ENCODE assay signal across 8 mouse cellular contexts in genomic region chr7:109707023-109707785, GRCm38 (mm10). TPM values are rescaled to one million over a fixed set of nuclear protein-coding genes. Genes with fewer than 3 reads are reported as not detected.
DNase-seq lines count a peak whose midpoint lies in the region; ATAC-seq and TF ChIP-seq lines count a peak whose summit lies in the region.
"Had no signal": no experiment of that assay in that cellular context is flagged by ENCODE, and none has a peak within 500 bp of the region (broad histone marks: within the 10 kb centered on the region; RNA-seq: fewer than 3 reads in every experiment).

No protein-coding gene starts in this region.

- no peak overlapping the region for H3K9ac ChIP-seq in midbrain, embryonic 15.5 days
- no peak overlapping the region for H3K9ac ChIP-seq in heart, embryonic 15.5 days

- POLR2A ChIA-PET in Patski (lab: Charles Lee) = no interaction called here

- CTCF ChIA-PET in Patski (lab: Charles Lee) = interaction anchor here (0.7 to 2.1 kb wide), 13 partner anchors 12 to 186 kb away, joined by 3 to 10 read pairs (median 4); no protein-coding TSS in a partner anchor

- ATAC-seq in midbrain, embryonic 15.5 days (replicated peaks) = no peak
- peak; percentile 18 for ATAC-seq in Patski
- ATAC-seq in heart, embryonic 15.5 days (replicated peaks; ENCODE audit: insufficient number of reproducible peaks, insufficient read depth, low FRiP score, low read depth) = no peak

- H3K9me3 ChIP-seq in midbrain, embryonic 10.5 days (replicated peaks) = no peaks in the 10 kb centered on the region
- H3K9me3 ChIP-seq in midbrain, embryonic 15.5 days = no peaks in the 10 kb centered on the region
- no peaks in the 10 kb centered on the region for H3K9me3 ChIP-seq in heart, embryonic 15.5 days (replicated peaks)

- TF ChIP-seq CTCF in Patski (IDR thresholded peaks at IDR 0.05) = peak; percentile 85

- 69% methylated on average over 4 of the region's 4 CpGs for WGBS in midbrain, embryonic 10.5 days
- WGBS in midbrain, embryonic 15.5 days = 58% methylated on average over 4 of the region's 4 CpGs
- 33% methylated on average over 4 of the region's 4 CpGs for WGBS in heart, embryonic 15.5 days

- no peak overlapping the region for H3K4me2 ChIP-seq in midbrain, embryonic 15.5 days
- no peak overlapping the region for H3K4me2 ChIP-seq in heart, embryonic 15.5 days

- peaks cover 50% of the 10 kb centered on the region for H3K36me3 ChIP-seq in midbrain, embryonic 10.5 days
- H3K36me3 ChIP-seq in midbrain, embryonic 15.5 days (replicated peaks) = peaks cover 3% of the 10 kb centered on the region; the same call in 1 of the 2 replicates
- peaks cover 6% of the 10 kb centered on the region for H3K36me3 ChIP-seq in heart, embryonic 15.5 days

- in situ Hi-C loops in Patski (cut with MboI; ENCODE audit: low pct_unique_long_range_greater_than_20kb) = loop anchor here (5.0 to 25.0 kb wide), 4 partner anchors 170 to 545 kb away; partner anchors contain the start of gene Zfp143

- H3K27me3 ChIP-seq in midbrain, embryonic 10.5 days (ENCODE audit: low read depth, poor library complexity, severe bottlenecking) = peaks cover 11% of the 10 kb centered on the region
- H3K27me3 ChIP-seq in midbrain, embryonic 15.5 days (replicated peaks) = no peaks in the 10 kb centered on the region
- H3K27me3 ChIP-seq in Patski = no peaks in the 10 kb centered on the region
- H3K27me3 ChIP-seq in heart, embryonic 15.5 days = no peaks in the 10 kb centered on the region

- no peak overlapping the region for H3K27ac ChIP-seq in midbrain, embryonic 10.5 days (replicated peaks)
- no peak overlapping the region for H3K27ac ChIP-seq in midbrain, embryonic 15.5 days
- H3K27ac ChIP-seq in heart, embryonic 15.5 days = peak overlapping the region; percentile 10; the same call in 1 of the 2 replicates

- peak; percentile 31 for DNase-seq in midbrain, embryonic 10.5 days (ENCODE audit: low spot score)
- DNase-seq in Patski (ENCODE audit: low read depth, low spot score) = no peak
- DNase-seq in cerebellum, adult 8-10 months = peak; percentile 64
- peak; percentile 66 to 71 for DNase-seq in lung, adult 18-20 months
- DNase-seq in spleen, postnatal 36 days (ENCODE audit: low spot score in 2 of 2) = peak; percentile 41 to 53

- H3K4me1 ChIP-seq in midbrain, embryonic 10.5 days = peaks cover 18% of the 10 kb centered on the region
- peaks cover 10% of the 10 kb centered on the region for H3K4me1 ChIP-seq in midbrain, embryonic 15.5 days
- H3K4me1 ChIP-seq in heart, embryonic 15.5 days (replicated peaks) = peaks cover 33% of the 10 kb centered on the region

- H3K4me3 ChIP-seq in midbrain, embryonic 10.5 days = no peak overlapping the region
- no peak overlapping the region for H3K4me3 ChIP-seq in midbrain, embryonic 15.5 days
- no peak overlapping the region for H3K4me3 ChIP-seq in heart, embryonic 15.5 days

RNA-seq across cellular contexts. Expression of gene Akip1, which starts 3.7 kb away (rescaled TPM):
- 24.2 and 28.8 TPM in 2 replicates for polyA plus RNA-seq in midbrain, embryonic 10.5 days (2016; fragmentation: Nextera tagmentation; extraction: Ambion mirVana)
- polyA plus RNA-seq in midbrain, embryonic 15.5 days (2015; fragmentation: Nextera tagmentation; extraction: Ambion mirVana) = 13.1 and 16.1 TPM in 2 replicates
- polyA plus RNA-seq in Patski (2021) = 43.0 TPM
- polyA plus RNA-seq in heart, embryonic 15.5 days (2015; fragmentation: Nextera tagmentation; extraction: Ambion mirVana) = 31.6 and 33.2 TPM in 2 replicates

RNA-seq across cellular contexts. Expression of gene St5, which starts 3.8 kb away (rescaled TPM):
- polyA plus RNA-seq in midbrain, embryonic 10.5 days (2016; fragmentation: Nextera tagmentation; extraction: Ambion mirVana) = 36.3 and 42.2 TPM in 2 replicates
- 19.4 and 19.7 TPM in 2 replicates for polyA plus RNA-seq in midbrain, embryonic 15.5 days (2015; fragmentation: Nextera tagmentation; extraction: Ambion mirVana)
- polyA plus RNA-seq in Patski (2021) = 183 TPM
- polyA plus RNA-seq in heart, embryonic 15.5 days (2015; fragmentation: Nextera tagmentation; extraction: Ambion mirVana) = 30.4 and 35.5 TPM in 2 replicates

RNA-seq across cellular contexts. Expression of gene BC051019, which starts 16.4 kb away (rescaled TPM):
- polyA plus RNA-seq in midbrain, embryonic 10.5 days (2016; fragmentation: Nextera tagmentation; extraction: Ambion mirVana) = 0.09 and 0.19 TPM in 2 replicates
- polyA plus RNA-seq in midbrain, embryonic 15.5 days (2015; fragmentation: Nextera tagmentation; extraction: Ambion mirVana) = 0.20 and 0.23 TPM in 2 replicates
- polyA plus RNA-seq in Patski (2021) = 0.55 TPM
- polyA plus RNA-seq in heart, embryonic 15.5 days (2015; fragmentation: Nextera tagmentation; extraction: Ambion mirVana) = 0.24 TPM in 2 replicates

RNA-seq across cellular contexts. Expression of gene Ascl3, which starts 24.3 kb away (rescaled TPM):
- polyA plus RNA-seq in midbrain, embryonic 10.5 days (2016; fragmentation: Nextera tagmentation; extraction: Ambion mirVana) = 0.20 TPM in 1 of 2 replicates, not detected in the other
- polyA plus RNA-seq in midbrain, embryonic 15.5 days (2015; fragmentation: Nextera tagmentation; extraction: Ambion mirVana) = 0.26 and 0.34 TPM in 2 replicates
- polyA plus RNA-seq in Patski (2021) = 0.19 TPM
- 0.36 TPM in 1 of 2 replicates, not detected in the other for polyA plus RNA-seq in heart, embryonic 15.5 days (2015; fragmentation: Nextera tagmentation; extraction: Ambion mirVana)
- polyA plus RNA-seq: heart, embryonic 16.5 days had no signal

RNA-seq across cellular contexts. Expression of gene Tmem9b, which starts 45.5 kb away (rescaled TPM):
- polyA plus RNA-seq in midbrain, embryonic 10.5 days (2016; fragmentation: Nextera tagmentation; extraction: Ambion mirVana) = 43.8 and 51.9 TPM in 2 replicates
- 116 and 121 TPM in 2 replicates for polyA plus RNA-seq in midbrain, embryonic 15.5 days (2015; fragmentation: Nextera tagmentation; extraction: Ambion mirVana)
- polyA plus RNA-seq in Patski (2021) = 58.3 TPM
- 56.4 and 57.1 TPM in 2 replicates for polyA plus RNA-seq in heart, embryonic 15.5 days (2015; fragmentation: Nextera tagmentation; extraction: Ambion mirVana)
